Mouse (Mus musculus) heart, embryonic 12.5 days (tissue): ENCODE data around the gene Ttc19. TPM values are rescaled to one million over a fixed set of nuclear protein-coding genes. Genes with fewer than 3 reads are reported as not detected.
"Not testable (repeated sequence)": the region's sequence is repeated elsewhere in the genome, so short reads cannot be mapped to it uniquely, and the experiment has no call there.

Experiments
- ATAC-seq: fragments of 200-750 bp; cut with Nextera tagmentation; 2 replicates; pipeline ENCODE4 v1.8.0; 2017; ENCODE audit warnings: moderate TSS enrichment, moderate library complexity; ENCODE audit not compliant: insufficient number of reproducible peaks, low FRiP score
- H3K27ac ChIP-seq: fragments of 300-500 bp; sonication (generic); 2 replicates; pipeline ENCODE4 v1.5.1; 2016; ENCODE audit warnings: mild to moderate bottlenecking, moderate library complexity; ENCODE audit not compliant: poor library complexity, severe bottlenecking
- H3K27me3 ChIP-seq: fragments of 300-500 bp; sonication (generic); replicated peaks from 2 replicates; pipeline ENCODE4 v1.6.1; 2016; ENCODE audit warnings: mild to moderate bottlenecking, moderate library complexity
- H3K36me3 ChIP-seq: fragments of 300-500 bp; sonication (generic); 2 replicates; pipeline ENCODE4 v1.6.1; 2016; ENCODE audit warnings: mild to moderate bottlenecking, moderate library complexity
- H3K4me1 ChIP-seq: fragments of 300-500 bp; sonication (generic); replicated peaks from 2 replicates; pipeline ENCODE4 v1.6.1; 2016; ENCODE audit warnings: mild to moderate bottlenecking
- H3K4me2 ChIP-seq: fragments of 300-500 bp; sonication (generic); 2 replicates; pipeline ENCODE4 v1.6.1; 2016; ENCODE audit warnings: mild to moderate bottlenecking, moderate library complexity
- H3K4me3 ChIP-seq: fragments of 300-500 bp; sonication (generic); 2 replicates; pipeline ENCODE4 v1.5.1; 2016; ENCODE audit warnings: mild to moderate bottlenecking
- H3K9ac ChIP-seq: fragments of 300-500 bp; sonication (generic); 2 replicates; pipeline ENCODE4 v1.6.1; 2016; ENCODE audit warnings: mild to moderate bottlenecking, moderate library complexity
- H3K9me3 ChIP-seq: fragments of 300-500 bp; sonication (generic); replicated peaks from 2 replicates; pipeline ENCODE4 v1.6.1; 2016; ENCODE audit warnings: mild to moderate bottlenecking, moderate library complexity
- WGBS: fragments of 180-500 bp; shearing (Covaris S2); methylation state at CpG from one replicate; pipeline ENCODE4 v1.1.7; 2016; 5-methylcytosine and 5-hydroxymethylcytosine counted together
- polyA plus RNA-seq: library from polyadenylated mRNA; unstranded; fragments of >200 nt; fragmentation: Nextera tagmentation; extraction: Ambion mirVana; gene quantifications from 2 replicates; pipeline ENCODE4 v1.2.1, GENCODE M21; 2016

Gene Ttc19
- polyA plus RNA-seq, 1 experiment from 2014 or later, result 20.7 TPM

DNA sequence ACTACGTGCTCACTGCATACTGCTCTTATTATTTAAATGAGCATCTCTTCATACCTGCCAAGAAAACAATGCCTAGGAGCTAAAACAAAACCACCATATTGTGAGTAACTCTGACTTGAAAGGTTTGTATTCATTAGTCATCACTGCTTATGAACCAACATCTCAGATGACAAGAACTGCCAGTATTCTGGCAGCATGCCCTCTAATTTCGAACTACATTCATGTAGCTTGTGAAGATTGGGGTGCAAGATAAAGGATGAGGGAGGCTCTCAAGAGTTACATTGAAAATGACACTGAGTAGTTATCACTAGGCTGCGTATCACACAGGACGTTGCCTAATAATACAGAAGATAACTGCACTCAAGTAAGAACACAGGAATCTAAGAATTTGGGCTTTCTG, 51.0 kb downstream of the Ttc19 start:
- Histone ChIP-seq H3K9me3 (no peaks in the 10 kb centered on the region), H3K4me3 (no peak overlapping the region), H3K9ac (no peak overlapping the region), H3K36me3 (peaks cover 86% of the 10 kb centered on the region), H3K4me2 (no peak overlapping the region), H3K27ac (no peak overlapping the region), H3K4me1 (no peaks in the 10 kb centered on the region), H3K27me3 (no peaks in the 10 kb centered on the region)
- WGBS, result 82% methylated on average over 4 of the region's 4 CpGs
- no peak for ATAC-seq

GRCm38 (mm10) chr11:62343002-62343401, 61.7 kb downstream of the Ttc19 start:
- no peaks in the 10 kb centered on the region for H3K4me1 ChIP-seq
- no peaks in the 10 kb centered on the region for H3K9me3 ChIP-seq
- ATAC-seq, result no peak
- no peak overlapping the region for H3K4me3 ChIP-seq
- no peak overlapping the region for H3K27ac ChIP-seq
- no peak overlapping the region for H3K9ac ChIP-seq
- H3K36me3 ChIP-seq, result peaks cover 67% of the 10 kb centered on the region
- H3K27me3 ChIP-seq, result no peaks in the 10 kb centered on the region
- 94% methylated on average over 13 of the region's 13 CpGs for WGBS
- no peak overlapping the region for H3K4me2 ChIP-seq

- Histone ChIP-seq H3K4me3 (no peak overlapping the region), H3K4me2 (no peak overlapping the region), H3K36me3 (peaks cover 68% of the 10 kb centered on the region), H3K4me1 (no peaks in the 10 kb centered on the region), H3K27ac (no peak overlapping the region), H3K9me3 (no peaks in the 10 kb centered on the region), H3K27me3 (no peaks in the 10 kb centered on the region), H3K9ac (no peak overlapping the region)
- 81% methylated on average over 4 of the region's 4 CpGs for WGBS
- no peak for ATAC-seq
Observed at GRCm38 (mm10) chr11:62351948-62352347, 70.7 kb downstream of the Ttc19 start.

DNA sequence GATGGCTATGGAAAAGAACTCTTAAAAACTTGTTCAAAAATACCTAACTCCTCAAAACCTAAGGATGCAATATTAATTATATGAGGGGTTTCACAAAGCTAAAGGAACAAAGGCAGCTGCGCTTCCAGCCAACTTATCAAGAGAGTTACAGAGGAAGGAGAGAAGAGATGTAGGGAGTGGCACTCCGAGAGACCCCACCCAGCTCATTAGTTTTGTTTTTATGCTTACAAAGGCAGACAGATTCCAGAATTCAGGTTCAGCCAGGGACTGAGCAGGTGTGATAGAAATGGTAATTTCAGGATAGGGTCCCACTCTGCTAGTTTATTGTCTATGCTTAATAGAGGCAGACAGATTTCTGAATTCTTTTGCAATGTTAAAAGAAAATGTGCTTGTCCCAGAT, 73.9 kb downstream of the Ttc19 start:
- Histone ChIP-seq H3K4me3 (no peak overlapping the region), H3K4me2 (no peak overlapping the region), H3K4me1 (no peaks in the 10 kb centered on the region), H3K27me3 (no peaks in the 10 kb centered on the region), H3K36me3 (peaks cover 56% of the 10 kb centered on the region), H3K9me3 (no peaks in the 10 kb centered on the region), H3K27ac (no peak overlapping the region), H3K9ac (no peak overlapping the region)
- WGBS, result 89% methylated on average over 2 of the region's 2 CpGs
- ATAC-seq, result no peak

DNA sequence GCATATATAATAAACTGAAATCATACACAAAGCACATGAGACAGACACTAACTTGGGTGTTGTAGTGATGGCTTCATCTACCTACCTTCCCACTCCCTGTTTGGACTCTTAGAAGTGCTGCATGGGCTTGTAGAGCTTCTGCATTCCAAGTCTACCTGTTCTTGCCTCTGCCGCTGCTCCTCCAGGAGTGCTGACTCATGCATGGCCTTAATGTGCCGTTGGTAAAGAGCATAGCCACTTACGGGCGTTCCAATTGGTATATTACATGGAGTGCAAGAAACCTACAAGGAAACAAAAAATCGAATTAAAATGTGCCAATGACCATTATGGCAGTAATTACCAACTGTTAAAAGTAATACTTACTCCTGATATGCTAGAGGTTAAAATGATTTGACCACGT, 85.6 kb downstream of the Ttc19 start:
- Histone ChIP-seq H3K36me3 (peaks cover 40% of the 10 kb centered on the region), H3K4me2 (no peak overlapping the region), H3K27me3 (no peaks in the 10 kb centered on the region), H3K4me3 (no peak overlapping the region), H3K9ac (no peak overlapping the region), H3K27ac (no peak overlapping the region), H3K4me1 (no peaks in the 10 kb centered on the region), H3K9me3 (no peaks in the 10 kb centered on the region)
- no peak for ATAC-seq
- 90% methylated on average over 6 of the region's 6 CpGs for WGBS

DNA sequence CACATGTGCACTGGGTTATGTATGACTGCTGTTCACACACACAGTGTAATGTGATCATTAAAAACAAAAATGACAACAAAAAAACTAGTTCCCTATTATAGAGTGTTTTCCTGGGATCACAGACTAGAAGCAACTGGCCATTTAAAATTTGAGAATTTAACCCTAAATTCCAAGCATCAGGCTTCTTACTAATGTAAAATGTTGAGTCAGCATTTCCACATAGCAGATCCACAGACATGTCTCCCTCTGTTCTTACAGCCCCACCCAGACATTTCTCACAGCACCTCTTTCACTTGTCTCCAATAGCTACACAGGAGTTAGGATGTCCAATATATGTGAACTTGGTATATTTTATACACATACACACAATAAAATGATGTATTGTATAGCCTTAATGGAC, 88.7 kb downstream of the Ttc19 start:
- H3K36me3 ChIP-seq, result peaks cover 52% of the 10 kb centered on the region
- H3K4me1 ChIP-seq, result no peaks in the 10 kb centered on the region
- no peaks in the 10 kb centered on the region for H3K27me3 ChIP-seq
- H3K27ac ChIP-seq, result no peak overlapping the region
- no peak overlapping the region for H3K4me3 ChIP-seq
- no peak for ATAC-seq
- H3K9me3 ChIP-seq, result no peaks in the 10 kb centered on the region
- no peak overlapping the region for H3K4me2 ChIP-seq
- no peak overlapping the region for H3K9ac ChIP-seq

DNA sequence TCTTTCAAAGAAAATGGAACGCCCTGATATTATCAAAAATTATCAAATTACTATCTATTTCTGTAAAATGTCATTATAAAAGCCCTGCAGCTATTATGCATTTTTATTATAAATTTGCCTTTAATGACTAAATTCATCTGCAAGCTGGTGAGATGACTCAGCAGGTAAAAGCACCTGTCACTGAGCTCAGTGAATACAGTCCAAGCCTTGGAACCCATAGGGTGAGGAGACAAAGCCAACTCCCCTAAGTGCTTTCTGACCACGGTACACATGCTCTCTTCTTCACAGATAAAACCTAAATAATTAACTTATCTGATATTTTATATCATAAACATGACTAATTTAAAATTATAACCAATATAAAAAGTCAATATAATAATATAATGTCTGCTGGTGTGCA, 90.5 kb downstream of the Ttc19 start:
- H3K9ac ChIP-seq, result no peak overlapping the region
- H3K27me3 ChIP-seq, result no peaks in the 10 kb centered on the region
- no peaks in the 10 kb centered on the region for H3K4me1 ChIP-seq
- H3K4me2 ChIP-seq, result no peak overlapping the region
- H3K27ac ChIP-seq, result no peak overlapping the region
- no peaks in the 10 kb centered on the region for H3K9me3 ChIP-seq
- 92% methylated on average over 2 of the region's 2 CpGs for WGBS
- no peak overlapping the region for H3K4me3 ChIP-seq
- peaks cover 48% of the 10 kb centered on the region for H3K36me3 ChIP-seq
- ATAC-seq, result no peak

DNA sequence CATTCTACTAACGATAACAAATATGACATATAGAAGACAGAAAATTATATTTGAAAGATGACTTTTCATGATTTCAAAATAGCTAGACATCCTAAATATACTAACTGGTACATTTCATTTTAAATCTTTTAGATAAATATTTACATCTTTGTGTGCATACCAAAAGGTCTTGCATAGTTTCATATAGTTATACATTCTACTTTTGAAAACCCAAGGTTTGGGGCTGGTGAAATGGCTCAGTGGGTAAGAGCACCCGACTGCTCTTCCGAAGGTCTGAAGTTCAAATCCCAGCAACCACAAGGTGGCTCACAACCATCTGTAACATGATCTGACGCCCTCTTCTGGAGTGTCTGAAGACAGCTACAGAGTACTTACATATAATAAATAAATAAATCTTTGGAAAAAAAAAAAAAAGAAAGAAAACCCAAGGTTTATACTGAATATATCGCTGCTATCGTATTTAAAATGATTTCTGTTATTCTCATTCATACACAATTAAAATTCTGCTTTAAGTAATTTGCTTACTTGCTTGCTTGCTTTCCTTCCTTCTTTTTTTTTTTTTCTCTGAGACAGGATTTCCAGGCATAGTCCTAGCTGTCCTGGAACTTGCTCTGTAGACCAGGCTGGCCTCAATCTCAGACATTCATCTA, 96.1 kb downstream of the Ttc19 start:
- not testable (repeated sequence) for H3K4me1 ChIP-seq, H3K9me3 ChIP-seq, H3K9ac ChIP-seq, H3K4me3 ChIP-seq, H3K27ac ChIP-seq, ATAC-seq, H3K4me2 ChIP-seq, H3K27me3 ChIP-seq
- WGBS, result 88% methylated on average over 6 of the region's 6 CpGs
- H3K36me3 ChIP-seq, result peaks cover 41% of the 10 kb centered on the region

Other genes starting within 250 kb of the Ttc19 start
- gene Adora2b, start 32.5 kb upstream of the Ttc19 start, polyA plus RNA-seq, result 0.83 and 1.1 TPM in 2 replicates
- 17.8 and 18.7 TPM in 2 replicates for gene Zswim7, start 98 bp upstream of the Ttc19 start, polyA plus RNA-seq
- gene Pigl, start 177.0 kb downstream of the Ttc19 start, polyA plus RNA-seq, result 10.3 and 10.7 TPM in 2 replicates
- 132 and 143 TPM in 2 replicates for gene Ncor1, start 177.1 kb downstream of the Ttc19 start, polyA plus RNA-seq